23 mouse cellular contexts compared by ENCODE assay signal in the genomic region with DNA sequence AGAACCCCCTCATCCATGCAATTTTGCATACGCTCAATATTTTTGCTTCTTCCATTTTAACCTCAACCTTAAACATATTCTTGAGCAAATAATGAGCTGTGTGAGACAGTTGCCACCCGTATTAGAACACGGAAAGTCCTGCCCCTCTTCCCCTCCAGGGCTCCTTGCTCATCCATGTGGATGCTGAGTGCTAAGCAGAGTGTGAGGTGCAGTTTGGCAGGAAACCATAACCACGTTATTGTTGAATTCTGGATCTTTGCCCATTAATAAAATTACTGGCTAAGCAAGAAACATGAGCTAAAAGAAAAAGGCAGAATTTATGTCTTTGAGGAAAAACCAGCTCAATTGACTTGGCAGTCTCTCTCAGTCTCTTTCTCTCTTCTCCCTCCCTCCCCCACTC.
DNase-seq lines count a peak whose midpoint lies in the region; ATAC-seq and TF ChIP-seq lines count a peak whose summit lies in the region.
"Had no signal": no experiment of that assay in that cellular context is flagged by ENCODE, and none has a peak within 500 bp of the region (broad histone marks: within the 10 kb centered on the region; RNA-seq: fewer than 3 reads in every experiment).

No protein-coding gene starts in this region.

- ATAC-seq in embryonic facial prominence, embryonic 14.5 days (ENCODE audit: low read depth): peak; percentile 60; the same call in 1 of the 2 replicates
- peak; percentile 68 for ATAC-seq in limb, embryonic 13.5 days (ENCODE audit: low FRiP score, low read depth)
- no peak for ATAC-seq in midbrain, postnatal 0 days (ENCODE audit: low FRiP score)
- ATAC-seq in midbrain, embryonic 15.5 days (replicated peaks): no peak
- ATAC-seq in limb, embryonic 15.5 days (ENCODE audit: insufficient number of reproducible peaks, low FRiP score, low TSS enrichment, low read depth): peak; percentile 49; the same call in 1 of the 2 replicates
- ATAC-seq: midbrain, embryonic 16.5 days had no signal

- WGBS in embryonic facial prominence, embryonic 14.5 days: 41% methylated on average over 4 of the region's 4 CpGs
- WGBS in embryonic facial prominence, embryonic 10.5 days: 88% methylated on average over 4 of the region's 4 CpGs
- 40% methylated on average over 4 of the region's 4 CpGs for WGBS in limb, embryonic 13.5 days
- WGBS in limb, embryonic 10.5 days: 89% methylated on average over 4 of the region's 4 CpGs
- WGBS in midbrain, postnatal 0 days: 59% methylated on average over 4 of the region's 4 CpGs
- WGBS in midbrain, embryonic 15.5 days: 63% methylated on average over 4 of the region's 4 CpGs
- 29% methylated on average over 4 of the region's 4 CpGs for WGBS in limb, embryonic 15.5 days

- H3K27ac ChIP-seq in embryonic facial prominence, embryonic 14.5 days (replicated peaks; ENCODE audit: low read depth, low read length): no peak overlapping the region
- H3K27ac ChIP-seq in embryonic facial prominence, embryonic 10.5 days (replicated peaks): no peak overlapping the region
- H3K27ac ChIP-seq in limb, embryonic 13.5 days: peak overlapping the region; percentile 55; the same call in 1 of the 2 replicates
- no peak overlapping the region for H3K27ac ChIP-seq in limb, embryonic 10.5 days
- no peak overlapping the region for H3K27ac ChIP-seq in midbrain, postnatal 0 days (ENCODE audit: low read depth, low read length)
- H3K27ac ChIP-seq in midbrain, embryonic 15.5 days: no peak overlapping the region
- peak overlapping the region; percentile 38; the same call in 1 of the 2 replicates for H3K27ac ChIP-seq in limb, embryonic 15.5 days
- H3K27ac ChIP-seq: embryonic facial prominence, embryonic 12.5 days; gastrocnemius, adult 2 months; heart, embryonic 15.5 days; hindbrain, embryonic 14.5 days; liver, embryonic 13.5 days; macrophage had no signal

- H3K9me3 ChIP-seq in embryonic facial prominence, embryonic 14.5 days (ENCODE audit: control insufficient read depth, low read length): no peaks in the 10 kb centered on the region
- no peaks in the 10 kb centered on the region for H3K9me3 ChIP-seq in embryonic facial prominence, embryonic 10.5 days
- H3K9me3 ChIP-seq in limb, embryonic 13.5 days: no peaks in the 10 kb centered on the region
- no peaks in the 10 kb centered on the region for H3K9me3 ChIP-seq in limb, embryonic 10.5 days (replicated peaks)
- no peaks in the 10 kb centered on the region for H3K9me3 ChIP-seq in midbrain, postnatal 0 days (ENCODE audit: low read length)
- no peaks in the 10 kb centered on the region for H3K9me3 ChIP-seq in midbrain, embryonic 15.5 days
- H3K9me3 ChIP-seq in limb, embryonic 15.5 days: no peaks in the 10 kb centered on the region
- H3K9me3 ChIP-seq: embryonic facial prominence, embryonic 12.5 days; heart, embryonic 15.5 days; liver, embryonic 13.5 days had no signal

- TF ChIP-seq CTCF in midbrain, postnatal 0 days (IDR thresholded peaks at IDR 0.05): no peak

- no peaks in the 10 kb centered on the region for H3K36me3 ChIP-seq in embryonic facial prominence, embryonic 14.5 days (ENCODE audit: control insufficient read depth, insufficient read depth, low read length)
- H3K36me3 ChIP-seq in embryonic facial prominence, embryonic 10.5 days (replicated peaks): no peaks in the 10 kb centered on the region
- no peaks in the 10 kb centered on the region for H3K36me3 ChIP-seq in limb, embryonic 13.5 days
- no peaks in the 10 kb centered on the region for H3K36me3 ChIP-seq in limb, embryonic 10.5 days
- no peaks in the 10 kb centered on the region for H3K36me3 ChIP-seq in midbrain, postnatal 0 days (ENCODE audit: insufficient read depth, low read length)
- H3K36me3 ChIP-seq in midbrain, embryonic 15.5 days (replicated peaks): no peaks in the 10 kb centered on the region
- H3K36me3 ChIP-seq in limb, embryonic 15.5 days: no peaks in the 10 kb centered on the region
- H3K36me3 ChIP-seq: embryonic facial prominence, embryonic 12.5 days; heart, embryonic 15.5 days; liver, embryonic 13.5 days had no signal

- DNase-seq in embryonic facial prominence, embryonic 14.5 days (ENCODE audit: low spot score): peak; percentile 73
- no peak for DNase-seq in embryonic facial prominence, embryonic 10.5 days (ENCODE audit: low spot score)
- no peak for DNase-seq in limb, embryonic 10.5 days (ENCODE audit: low spot score)
- peak; percentile 30 for DNase-seq in midbrain, postnatal 0 days (ENCODE audit: low spot score)
- no peak for DNase-seq in heart, adult 8-10 months (ENCODE audit: low spot score)
- DNase-seq: adrenal gland, postnatal 25 days; cerebellum, adult 11-12 months; cerebellum, postnatal 14 days; gastrocnemius, adult 2 months; heart, postnatal 36 days; kidney, adult 8-10 months; kidney, postnatal 10 days; liver, embryonic 13.5 days; right cerebral cortex, postnatal 14 days had no signal

- H3K27me3 ChIP-seq in embryonic facial prominence, embryonic 14.5 days (replicated peaks; ENCODE audit: control insufficient read depth, insufficient read depth, low read length): no peaks in the 10 kb centered on the region
- no peaks in the 10 kb centered on the region for H3K27me3 ChIP-seq in embryonic facial prominence, embryonic 10.5 days (replicated peaks; ENCODE audit: low read depth, poor library complexity, severe bottlenecking)
- H3K27me3 ChIP-seq in limb, embryonic 13.5 days: no peaks in the 10 kb centered on the region
- H3K27me3 ChIP-seq in limb, embryonic 10.5 days (ENCODE audit: low read depth, poor library complexity, severe bottlenecking): no peaks in the 10 kb centered on the region
- H3K27me3 ChIP-seq in midbrain, postnatal 0 days (ENCODE audit: insufficient read depth, low read length): no peaks in the 10 kb centered on the region
- no peaks in the 10 kb centered on the region for H3K27me3 ChIP-seq in midbrain, embryonic 15.5 days (replicated peaks)
- H3K27me3 ChIP-seq in limb, embryonic 15.5 days: no peaks in the 10 kb centered on the region
- H3K27me3 ChIP-seq: embryonic facial prominence, embryonic 12.5 days; heart, embryonic 15.5 days; liver, embryonic 13.5 days had no signal

- H3K4me1 ChIP-seq in embryonic facial prominence, embryonic 14.5 days (ENCODE audit: control insufficient read depth, insufficient read depth, low read length): peaks cover 9% of the 10 kb centered on the region; the same call in 1 of the 2 replicates
- H3K4me1 ChIP-seq in embryonic facial prominence, embryonic 10.5 days: no peaks in the 10 kb centered on the region
- H3K4me1 ChIP-seq in limb, embryonic 13.5 days: peaks cover 42% of the 10 kb centered on the region
- peaks cover 3% of the 10 kb centered on the region; the same call in 1 of the 2 replicates for H3K4me1 ChIP-seq in limb, embryonic 10.5 days
- 0 out of 2 replicates have a peak, but pooled peaks cover 4% of the 10 kb centered on the region for H3K4me1 ChIP-seq in midbrain, postnatal 0 days (ENCODE audit: insufficient read depth, low read length)
- peaks cover 5% of the 10 kb centered on the region; the same call in 1 of the 2 replicates for H3K4me1 ChIP-seq in midbrain, embryonic 15.5 days
- H3K4me1 ChIP-seq in limb, embryonic 15.5 days: peaks cover 14% of the 10 kb centered on the region
- H3K4me1 ChIP-seq: embryonic facial prominence, embryonic 12.5 days; heart, embryonic 15.5 days; liver, embryonic 13.5 days had no signal

- no peak overlapping the region for H3K9ac ChIP-seq in embryonic facial prominence, embryonic 14.5 days (ENCODE audit: low read depth, low read length)
- H3K9ac ChIP-seq in limb, embryonic 13.5 days: no peak overlapping the region
- no peak overlapping the region for H3K9ac ChIP-seq in midbrain, postnatal 0 days (replicated peaks; ENCODE audit: low read length, poor library complexity, severe bottlenecking)
- no peak overlapping the region for H3K9ac ChIP-seq in midbrain, embryonic 15.5 days
- H3K9ac ChIP-seq in limb, embryonic 15.5 days: no peak overlapping the region
- H3K9ac ChIP-seq: embryonic facial prominence, embryonic 12.5 days; heart, embryonic 15.5 days; hindbrain, embryonic 14.5 days; liver, embryonic 13.5 days had no signal

- H3K4me2 ChIP-seq in embryonic facial prominence, embryonic 14.5 days (ENCODE audit: low read depth, low read length): no peak overlapping the region
- H3K4me2 ChIP-seq in limb, embryonic 13.5 days (replicated peaks): no peak overlapping the region
- H3K4me2 ChIP-seq in midbrain, postnatal 0 days (ENCODE audit: low read depth, low read length, poor library complexity, severe bottlenecking): no peak overlapping the region
- H3K4me2 ChIP-seq in midbrain, embryonic 15.5 days: no peak overlapping the region
- H3K4me2 ChIP-seq in limb, embryonic 15.5 days: no peak overlapping the region
- H3K4me2 ChIP-seq: embryonic facial prominence, embryonic 12.5 days; heart, embryonic 15.5 days; hindbrain, embryonic 14.5 days; liver, embryonic 13.5 days had no signal

- no peak overlapping the region for H3K4me3 ChIP-seq in embryonic facial prominence, embryonic 14.5 days (ENCODE audit: low read depth, low read length)
- no peak overlapping the region for H3K4me3 ChIP-seq in embryonic facial prominence, embryonic 10.5 days
- no peak overlapping the region for H3K4me3 ChIP-seq in limb, embryonic 13.5 days
- no peak overlapping the region for H3K4me3 ChIP-seq in limb, embryonic 10.5 days
- H3K4me3 ChIP-seq in midbrain, postnatal 0 days (ENCODE audit: low read depth, low read length): no peak overlapping the region
- no peak overlapping the region for H3K4me3 ChIP-seq in midbrain, embryonic 15.5 days
- no peak overlapping the region for H3K4me3 ChIP-seq in limb, embryonic 15.5 days
- H3K4me3 ChIP-seq: embryonic facial prominence, embryonic 12.5 days; erythroblast, embryonic 14.5 days; gastrocnemius, adult 2 months; heart, embryonic 15.5 days; liver, embryonic 13.5 days had no signal

Comparison
In these comparisons a context has a peak if more than half of its experiments do, and no peak if none do; other contexts are left out.
1. DNase-seq: peak in embryonic facial prominence, embryonic 14.5 days (single experiment) and midbrain, postnatal 0 days (single experiment); none in embryonic facial prominence, embryonic 10.5 days (single experiment), limb, embryonic 10.5 days (single experiment) and heart, adult 8-10 months (single experiment).
2. H3K27ac ChIP-seq: peak in limb, embryonic 13.5 days (single experiment) and limb, embryonic 15.5 days (single experiment); none in embryonic facial prominence, embryonic 14.5 days (single experiment), embryonic facial prominence, embryonic 10.5 days (single experiment), limb, embryonic 10.5 days (single experiment), midbrain, postnatal 0 days (single experiment) and midbrain, embryonic 15.5 days (single experiment).
3. ATAC-seq: peak in embryonic facial prominence, embryonic 14.5 days (single experiment), limb, embryonic 13.5 days (single experiment) and limb, embryonic 15.5 days (single experiment); none in midbrain, postnatal 0 days (single experiment) and midbrain, embryonic 15.5 days (single experiment).